Mouse (Mus musculus) ES-Bruce4 (cell line): Measurements from ENCODE around the gene Chsy1.

Source experiments
- CTCF ChIP-seq: IDR thresholded peaks from one replicate; pipeline ENCODE4 v1.8.1; 2011; ENCODE audit warnings: low read depth, low read length
- EP300 ChIP-seq: IDR thresholded peaks from 2 replicates; pipeline ENCODE4 v1.6.1; 2011; ENCODE audit warnings: low read depth, low read length; ENCODE audit not compliant: insufficient read depth
- POLR2A ChIP-seq: IDR thresholded peaks from one replicate; pipeline ENCODE4 v1.8.1; 2011; ENCODE audit warnings: low read length; ENCODE audit not compliant: insufficient read depth

- no peak for TF ChIP-seq CTCF
- TF ChIP-seq POLR2A = no peak
- no peak for TF ChIP-seq EP300
Measured at GRCm38 (mm10) chr7:66157413-66157812, 48.1 kb downstream of the Chsy1 start.
